Mouse (Mus musculus) hindbrain, embryonic 16.5 days (tissue): ENCODE results near the gene Mr1. TPM values are rescaled to one million over a fixed set of nuclear protein-coding genes. Genes with fewer than 3 reads are reported as not detected.

Experiments used
- ATAC-seq: fragments of 200-750 bp; cut with Nextera tagmentation; 2 replicates; pipeline ENCODE4 v1.8.0; 2017; ENCODE audit warnings: moderate TSS enrichment, moderate library complexity
- H3K27ac ChIP-seq: fragments of 300-500 bp; sonication (generic); 2 replicates; pipeline ENCODE4 v1.5.1; 2014; ENCODE audit warnings: low read depth, mild to moderate bottlenecking, control low read depth, low read length, moderate library complexity
- H3K27me3 ChIP-seq: fragments of 300-500 bp; sonication (generic); replicated peaks from 2 replicates; pipeline ENCODE4 v1.6.1; 2014; ENCODE audit warnings: low read length; ENCODE audit not compliant: control insufficient read depth, insufficient read depth
- H3K36me3 ChIP-seq: fragments of 300-500 bp; sonication (generic); 2 replicates; pipeline ENCODE4 v1.6.1; 2014; ENCODE audit warnings: mild to moderate bottlenecking, low read length, moderate library complexity, mixed read lengths; ENCODE audit not compliant: control insufficient read depth, insufficient read depth
- H3K4me1 ChIP-seq: fragments of 300-500 bp; sonication (generic); 2 replicates; pipeline ENCODE4 v1.6.1; 2014; ENCODE audit warnings: low read depth, low read length; ENCODE audit not compliant: control insufficient read depth, insufficient read depth
- H3K4me2 ChIP-seq: fragments of 300-500 bp; sonication (generic); 2 replicates; pipeline ENCODE4 v1.6.1; 2014; ENCODE audit warnings: mild to moderate bottlenecking, low read length, control low read depth, moderate library complexity
- H3K4me3 ChIP-seq: fragments of 300-500 bp; sonication (generic); 2 replicates; pipeline ENCODE4 v1.5.1; 2014; ENCODE audit warnings: mild to moderate bottlenecking, low read length, control low read depth, moderate library complexity
- H3K9ac ChIP-seq: fragments of 300-500 bp; sonication (generic); 2 replicates; pipeline ENCODE4 v1.6.1; 2014; ENCODE audit warnings: low read depth, mild to moderate bottlenecking, control low read depth, low read length, moderate library complexity
- H3K9me3 ChIP-seq: fragments of 300-500 bp; sonication (generic); 2 replicates; pipeline ENCODE4 v1.6.1; 2014; ENCODE audit warnings: mild to moderate bottlenecking, low read length, moderate library complexity; ENCODE audit not compliant: control insufficient read depth
- WGBS: fragments of 180-500 bp; shearing (Covaris S2); extraction: QIAGEN DNeasy Blood & Tissue Kit; methylation state at CpG from one replicate; pipeline ENCODE4 v1.1.7; 2014; 5-methylcytosine and 5-hydroxymethylcytosine counted together
- polyA plus RNA-seq: library from polyadenylated mRNA; unstranded; fragments of >200 nt; fragmentation: Nextera tagmentation; extraction: Ambion mirVana; gene quantifications from 2 replicates; pipeline ENCODE4 v1.2.1, GENCODE M21; 2015

Gene Mr1
- polyA plus RNA-seq, 1 experiment from 2014 or later = 2.1 TPM

DNA sequence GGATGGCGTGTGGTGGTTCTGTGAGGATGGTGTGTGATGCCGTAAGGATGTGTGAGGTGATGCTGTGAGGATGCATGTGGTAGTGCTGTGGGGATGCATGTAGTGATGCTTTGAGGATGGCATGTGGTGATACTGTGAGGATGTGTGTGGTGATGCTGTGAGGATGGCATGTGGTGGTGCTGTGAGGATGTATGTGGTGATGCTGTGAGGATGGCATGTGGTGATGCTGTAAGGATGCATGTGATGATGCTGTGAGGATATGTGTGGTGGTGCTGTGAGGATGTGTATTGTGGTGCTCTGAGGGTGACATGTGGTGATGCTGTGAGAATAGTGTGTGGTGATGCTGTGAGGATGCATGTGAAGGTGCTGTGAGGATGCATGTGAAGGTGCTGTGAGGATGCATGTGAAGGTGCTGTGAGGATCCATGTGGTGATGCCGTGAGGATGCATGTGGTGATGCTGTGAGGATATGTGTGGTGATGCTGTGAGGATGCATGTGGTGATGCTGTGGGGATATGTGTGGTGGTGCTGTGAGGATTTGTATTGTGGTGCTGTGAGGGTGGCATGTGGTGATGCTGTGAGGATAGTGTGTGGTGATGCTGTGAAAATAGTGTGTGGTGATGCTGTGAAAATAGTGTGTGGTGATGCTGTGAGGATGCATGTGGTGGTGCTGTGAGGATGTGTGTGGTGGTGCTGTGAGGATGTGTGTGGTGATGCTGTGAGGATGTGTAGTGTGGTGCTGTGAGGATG lies 26.5 kb upstream of the Mr1 start:
- H3K27me3 ChIP-seq = no peaks in the 10 kb centered on the region
- ATAC-seq = peak; percentile 24; the same call in 1 of the 2 replicates
- 84% methylated on average over 3 of the region's 3 CpGs for WGBS
- no peak overlapping the region for H3K27ac ChIP-seq
- no peak overlapping the region for H3K9ac ChIP-seq
- H3K4me3 ChIP-seq = no peak overlapping the region
- H3K4me1 ChIP-seq = no peaks in the 10 kb centered on the region
- H3K4me2 ChIP-seq = no peak overlapping the region
- H3K36me3 ChIP-seq = peaks cover 8% of the 10 kb centered on the region
- no peaks in the 10 kb centered on the region for H3K9me3 ChIP-seq

DNA sequence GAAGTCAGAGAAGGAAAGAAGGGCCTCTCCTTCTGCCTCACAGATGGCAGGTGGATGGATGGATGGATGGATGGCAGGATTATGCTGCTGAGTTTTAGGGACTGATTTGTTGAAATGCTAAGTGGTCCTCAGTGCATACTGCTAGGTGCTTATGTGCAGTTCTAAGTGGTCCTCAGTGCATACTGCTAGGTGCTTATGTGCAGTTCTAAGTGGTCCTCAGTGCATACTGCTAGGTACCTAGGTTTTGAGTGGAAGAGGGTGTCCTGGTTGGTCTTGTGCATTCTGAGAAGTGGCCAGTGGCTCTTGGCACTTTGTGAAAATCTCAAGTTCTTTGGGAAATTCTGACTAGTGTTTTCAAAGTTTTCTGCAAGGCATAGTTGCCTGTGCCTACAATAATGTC lies 23.3 kb upstream of the Mr1 start:
- Histone ChIP-seq H3K36me3 (no peaks in the 10 kb centered on the region; the same call in 1 of the 2 replicates), H3K4me3 (no peak overlapping the region), H3K27me3 (no peaks in the 10 kb centered on the region), H3K4me1 (no peaks in the 10 kb centered on the region), H3K4me2 (no peak overlapping the region), H3K9me3 (no peaks in the 10 kb centered on the region), H3K9ac (no peak overlapping the region), H3K27ac (no peak overlapping the region)
- ATAC-seq = no peak

DNA sequence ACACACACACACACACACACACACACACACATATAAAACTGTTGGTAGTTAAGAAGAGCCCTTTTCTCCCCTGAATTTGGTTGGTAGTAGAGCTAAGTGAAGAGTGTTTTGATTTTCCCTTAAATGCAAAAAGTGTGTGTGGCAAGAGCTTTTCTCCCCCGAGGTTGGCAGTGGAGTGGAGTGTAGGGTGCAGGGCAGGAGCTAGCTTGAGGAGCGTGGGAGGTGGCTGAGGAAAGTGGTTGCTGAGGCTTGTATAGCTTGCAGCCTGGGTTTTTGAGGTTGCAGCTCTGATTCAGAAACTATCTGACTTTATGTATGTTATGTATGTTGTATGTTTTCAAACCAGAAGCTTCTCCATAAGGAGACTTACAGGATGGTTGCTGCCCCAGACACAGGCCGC lies 20.8 kb upstream of the Mr1 start:
- ATAC-seq = no peak
- no peak overlapping the region for H3K4me2 ChIP-seq
- H3K36me3 ChIP-seq = no peaks in the 10 kb centered on the region
- H3K27me3 ChIP-seq = no peaks in the 10 kb centered on the region
- H3K27ac ChIP-seq = no peak overlapping the region
- no peaks in the 10 kb centered on the region for H3K9me3 ChIP-seq
- H3K9ac ChIP-seq = no peak overlapping the region
- H3K4me3 ChIP-seq = no peak overlapping the region
- no peaks in the 10 kb centered on the region; the same call in 1 of the 2 replicates for H3K4me1 ChIP-seq
- 92% methylated on average over 3 of the region's 3 CpGs for WGBS

DNA sequence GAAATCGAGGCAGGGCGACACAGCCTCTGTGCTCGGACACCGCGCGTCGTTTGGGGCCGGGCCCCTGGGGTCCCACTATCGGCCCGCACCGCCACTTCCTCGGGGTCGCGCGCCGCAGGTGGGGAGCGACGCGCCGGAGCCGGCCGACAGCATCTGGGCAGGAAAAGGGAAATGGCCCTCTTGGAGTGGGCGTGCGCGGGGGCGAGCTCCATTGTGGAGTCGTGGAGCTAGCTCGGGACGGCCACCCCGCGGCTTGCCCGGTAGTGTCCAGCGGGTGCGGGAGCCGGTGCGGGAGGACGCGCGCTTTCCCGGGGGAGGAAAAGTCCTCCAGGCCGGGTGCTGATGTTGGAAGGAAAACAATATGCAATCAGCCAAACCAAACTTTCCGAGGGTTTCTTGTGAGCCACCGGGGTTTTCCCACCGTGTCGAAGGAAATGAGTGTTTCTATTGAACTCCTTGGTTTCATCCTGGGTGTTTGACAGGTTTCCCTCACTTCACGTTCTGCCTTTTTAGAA lies 12.4 kb upstream of the Mr1 start:
- no peaks in the 10 kb centered on the region for H3K36me3 ChIP-seq

DNA sequence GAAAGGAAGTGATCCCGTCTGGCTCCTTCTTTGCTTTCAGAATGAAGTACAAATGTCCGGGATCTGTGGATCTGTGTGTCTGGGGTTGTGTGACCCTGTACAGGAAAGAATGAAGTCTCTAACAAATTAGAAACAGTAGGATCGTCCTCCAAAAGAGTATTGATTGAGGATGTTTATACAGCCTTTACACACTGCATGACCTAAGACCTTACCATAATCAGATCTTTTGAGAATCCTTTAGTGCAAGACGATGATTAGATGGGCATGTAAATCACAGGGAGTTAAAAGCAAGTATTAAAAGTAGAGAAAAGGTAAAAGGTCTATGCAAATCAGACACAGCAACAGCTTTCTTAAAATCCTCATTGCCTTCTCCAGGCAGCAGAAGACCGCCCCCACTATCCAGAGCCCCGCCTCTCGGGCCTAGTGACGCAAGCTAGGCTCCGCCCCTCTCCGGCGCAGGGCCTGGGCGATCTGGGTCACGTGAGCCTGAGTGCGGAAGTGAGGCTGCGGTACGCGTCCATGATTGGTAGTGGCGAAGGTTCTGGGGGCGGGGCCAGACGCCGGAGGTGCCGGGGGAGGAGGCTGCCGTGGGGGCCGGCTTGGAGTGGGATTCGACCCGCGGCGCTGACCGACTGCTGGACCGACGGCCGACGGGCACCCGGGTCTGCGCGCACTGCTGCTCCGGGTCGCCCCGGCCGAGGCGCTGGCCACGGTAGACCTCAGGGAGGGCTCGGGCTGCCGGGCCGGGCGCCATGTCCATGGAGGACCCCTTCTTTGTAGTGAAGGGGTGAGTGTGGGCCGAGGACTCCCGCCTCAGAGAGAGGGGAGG lies 11.7 kb upstream of the Mr1 start, which contains the start of gene Stx6:
Gene Stx6 (plus strand): TSS at position 575 of the 829 bp plus-strand sequence.
- Histone ChIP-seq H3K27ac (peak within 1 kb of the TSS; percentile 92), H3K4me2 (peak within 1 kb of the TSS; percentile 72), H3K27me3 (no peaks in the 10 kb centered on the region), H3K9me3 (no peaks in the 10 kb centered on the region), H3K4me1 (peaks cover 13% of the 10 kb centered on the region), H3K4me3 (peak within 1 kb of the TSS; percentile 90), H3K9ac (peak within 1 kb of the TSS; percentile 69), H3K36me3 (no peaks in the 10 kb centered on the region)
- WGBS = 3% methylated on average over 44 of the region's 48 CpGs
- peak; percentile 98 for ATAC-seq

More for the DNA sequence above, 12.4 kb upstream of the Mr1 start:
- Histone ChIP-seq H3K27ac (peak overlapping the region; percentile 92), H3K9ac (peak overlapping the region; percentile 69), H3K27me3 (no peaks in the 10 kb centered on the region), H3K9me3 (no peaks in the 10 kb centered on the region), H3K4me1 (peaks cover 13% of the 10 kb centered on the region), H3K4me2 (peak overlapping the region; percentile 72), H3K4me3 (peak overlapping the region; percentile 90)
- WGBS = under 1% methylated on average over 46 of the region's 46 CpGs
- no peak for ATAC-seq

DNA sequence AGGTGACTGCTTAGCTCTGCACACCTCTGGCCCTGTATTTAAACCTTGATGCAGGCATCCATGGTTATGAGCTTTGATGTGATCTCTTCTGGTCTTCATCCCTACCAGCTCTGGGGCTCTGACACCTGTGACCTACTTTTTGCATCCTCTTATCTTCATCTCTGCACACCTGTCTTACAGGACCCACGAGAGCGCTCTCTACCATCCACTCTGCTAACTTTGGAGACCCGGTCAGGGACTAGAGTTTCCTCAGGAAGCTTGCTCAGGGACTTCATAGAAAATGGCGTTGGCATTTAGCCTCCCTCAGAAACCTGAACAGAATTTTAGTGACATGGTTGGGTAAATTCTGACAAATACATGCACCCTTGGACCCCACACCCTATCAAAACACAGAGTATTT lies 7.3 kb upstream of the Mr1 start:
- WGBS = 71% methylated on average over 4 of the region's 4 CpGs
- H3K27ac ChIP-seq = no peak overlapping the region
- H3K4me1 ChIP-seq = peaks cover 3% of the 10 kb centered on the region
- no peak overlapping the region for H3K4me2 ChIP-seq
- no peaks in the 10 kb centered on the region for H3K27me3 ChIP-seq
- no peak overlapping the region for H3K4me3 ChIP-seq
- no peak for ATAC-seq
- H3K9me3 ChIP-seq = no peaks in the 10 kb centered on the region
- H3K9ac ChIP-seq = no peak overlapping the region
- no peaks in the 10 kb centered on the region for H3K36me3 ChIP-seq

DNA sequence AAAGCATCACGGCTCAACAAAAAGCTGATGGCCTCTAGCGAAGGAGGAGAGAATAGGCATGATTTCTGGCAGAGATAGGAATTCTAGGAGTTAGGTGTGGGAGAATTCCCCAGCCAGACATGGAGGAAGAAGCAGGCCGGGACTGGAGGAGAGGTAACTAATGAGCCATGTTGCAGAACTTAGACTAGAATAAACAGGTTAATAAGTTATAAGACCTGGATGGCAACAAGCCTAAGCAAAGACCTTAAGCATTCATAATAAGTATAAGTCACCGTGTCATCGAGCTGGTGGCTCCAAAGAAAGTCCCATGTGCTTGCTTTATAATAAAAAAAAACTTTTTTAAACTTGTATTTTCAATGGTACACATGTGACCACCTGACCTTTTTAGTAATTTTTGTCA lies 4.2 kb upstream of the Mr1 start:
- H3K4me3 ChIP-seq = no peak overlapping the region
- 87% methylated on average over 5 of the region's 5 CpGs for WGBS
- H3K4me2 ChIP-seq = no peak overlapping the region
- no peak overlapping the region for H3K27ac ChIP-seq
- no peak for ATAC-seq
- H3K9me3 ChIP-seq = no peaks in the 10 kb centered on the region
- H3K27me3 ChIP-seq = no peaks in the 10 kb centered on the region
- H3K4me1 ChIP-seq = no peaks in the 10 kb centered on the region
- no peak overlapping the region for H3K9ac ChIP-seq
- no peaks in the 10 kb centered on the region for H3K36me3 ChIP-seq

DNA sequence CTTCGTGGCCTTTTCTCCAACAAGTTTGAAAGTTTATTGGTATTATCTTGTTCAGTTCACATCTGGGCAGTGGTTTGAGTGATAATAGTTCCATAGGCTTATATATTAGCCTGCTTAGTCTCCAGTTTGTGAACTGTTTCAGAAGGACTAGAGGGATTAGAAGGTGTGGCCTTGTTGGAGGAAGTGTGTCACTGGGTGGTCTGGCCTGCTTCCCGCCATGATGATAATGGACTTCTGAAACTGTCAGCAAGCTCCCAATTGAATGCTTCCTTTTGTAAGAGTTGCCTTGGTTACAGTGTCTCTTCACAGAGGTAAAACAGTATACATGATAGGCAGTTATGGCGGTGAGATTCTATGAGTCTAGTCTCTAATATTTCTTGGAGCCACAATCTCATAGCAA lies 2.8 kb upstream of the Mr1 start:
- Histone ChIP-seq H3K9ac (no peak overlapping the region), H3K27me3 (no peaks in the 10 kb centered on the region), H3K27ac (no peak overlapping the region), H3K36me3 (no peaks in the 10 kb centered on the region), H3K4me3 (no peak overlapping the region), H3K4me1 (no peaks in the 10 kb centered on the region), H3K4me2 (no peak overlapping the region), H3K9me3 (no peaks in the 10 kb centered on the region)
- 86% methylated on average over 3 of the region's 3 CpGs for WGBS
- no peak for ATAC-seq

DNA sequence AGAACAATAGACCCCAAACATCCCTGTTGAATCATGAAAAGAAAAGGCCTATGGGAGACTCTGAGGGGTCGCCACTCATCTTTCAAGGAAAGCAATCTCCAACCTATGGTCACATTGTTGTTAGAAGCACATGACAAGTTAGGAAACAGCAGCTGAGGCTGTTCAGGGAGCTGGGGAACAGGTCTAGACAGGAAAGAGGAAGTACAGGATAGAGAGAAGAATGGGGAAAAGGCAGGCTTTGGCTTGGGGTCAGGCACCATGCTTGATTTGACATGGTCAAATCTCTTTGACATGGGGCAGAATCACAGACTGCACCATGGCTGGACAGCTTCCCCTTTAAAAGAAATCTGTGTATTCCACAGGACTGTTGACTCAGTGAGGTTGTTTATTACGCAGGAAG lies 614 bp upstream of the Mr1 start:
- Histone ChIP-seq H3K4me3 (no peak overlapping the region), H3K4me2 (no peak overlapping the region), H3K36me3 (no peaks in the 10 kb centered on the region), H3K27ac (no peak overlapping the region), H3K9me3 (no peaks in the 10 kb centered on the region), H3K9ac (no peak overlapping the region), H3K27me3 (no peaks in the 10 kb centered on the region), H3K4me1 (no peaks in the 10 kb centered on the region)
- WGBS = 92% methylated on average over 2 of the region's 2 CpGs
- no peak for ATAC-seq
